Mouse (Mus musculus): ENCODE data around the gene Cux1.

Cux1 gene

GRCm38 (mm10) chr5:136567176-136568025 lies at the start of gene Cux1:
Gene Cux1, minus strand, starts transcription at chr5:136567490.
- DNase-seq = peak; percentile 85

DNA sequence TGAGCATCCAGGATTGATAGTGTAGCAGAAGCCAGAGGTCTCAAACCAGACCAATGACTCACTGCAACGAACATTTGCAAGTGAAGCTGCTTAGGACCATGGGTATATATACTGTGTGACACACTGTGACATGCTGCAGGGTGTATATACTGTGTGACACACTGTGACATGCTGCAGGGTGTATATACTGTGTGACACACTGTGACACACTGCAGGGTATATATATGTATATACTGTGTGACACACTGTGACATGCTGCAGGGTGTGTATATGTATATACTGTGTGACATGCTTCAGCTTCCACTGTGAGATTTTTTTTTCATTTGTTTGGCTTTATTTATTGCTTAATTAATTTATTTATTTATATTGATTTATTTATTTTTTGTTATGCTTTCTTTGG lies 45.1 kb upstream of the Cux1 start:
- no peak for DNase-seq

DNA sequence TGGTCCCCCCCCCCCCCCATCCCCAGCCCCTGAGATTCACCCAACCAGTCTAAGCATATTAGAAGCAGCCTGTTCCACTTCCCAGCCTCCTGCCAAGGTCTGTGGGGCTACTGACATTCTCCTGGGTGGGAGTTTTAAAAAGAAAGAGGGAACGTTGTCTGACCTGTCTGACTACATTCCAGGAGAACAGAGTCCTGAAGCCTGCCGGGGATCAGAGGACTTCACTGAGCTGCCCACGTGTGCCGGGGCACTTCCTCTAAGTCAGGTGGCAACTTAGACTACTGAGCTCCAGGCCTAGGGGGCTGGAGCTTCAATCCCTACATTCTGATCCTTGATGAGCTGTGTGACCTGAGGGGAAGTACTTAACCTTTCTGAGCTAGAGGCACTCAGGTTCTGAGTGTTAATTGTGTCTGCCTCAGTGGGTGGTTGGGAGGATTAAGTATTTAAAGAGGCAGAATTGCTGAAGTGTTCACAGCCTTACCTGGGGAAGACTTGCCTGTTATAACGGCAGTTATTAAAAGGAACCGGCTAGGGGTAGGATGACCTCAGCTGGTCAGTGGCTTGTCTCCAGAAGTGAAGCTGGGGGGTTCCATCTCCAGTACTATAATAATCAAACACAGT lies 41.6 kb upstream of the Cux1 start:
- no peak for DNase-seq

- no peak for DNase-seq
Measured at GRCm38 (mm10) chr5:136605144-136605543, 37.9 kb upstream of the Cux1 start.

DNA sequence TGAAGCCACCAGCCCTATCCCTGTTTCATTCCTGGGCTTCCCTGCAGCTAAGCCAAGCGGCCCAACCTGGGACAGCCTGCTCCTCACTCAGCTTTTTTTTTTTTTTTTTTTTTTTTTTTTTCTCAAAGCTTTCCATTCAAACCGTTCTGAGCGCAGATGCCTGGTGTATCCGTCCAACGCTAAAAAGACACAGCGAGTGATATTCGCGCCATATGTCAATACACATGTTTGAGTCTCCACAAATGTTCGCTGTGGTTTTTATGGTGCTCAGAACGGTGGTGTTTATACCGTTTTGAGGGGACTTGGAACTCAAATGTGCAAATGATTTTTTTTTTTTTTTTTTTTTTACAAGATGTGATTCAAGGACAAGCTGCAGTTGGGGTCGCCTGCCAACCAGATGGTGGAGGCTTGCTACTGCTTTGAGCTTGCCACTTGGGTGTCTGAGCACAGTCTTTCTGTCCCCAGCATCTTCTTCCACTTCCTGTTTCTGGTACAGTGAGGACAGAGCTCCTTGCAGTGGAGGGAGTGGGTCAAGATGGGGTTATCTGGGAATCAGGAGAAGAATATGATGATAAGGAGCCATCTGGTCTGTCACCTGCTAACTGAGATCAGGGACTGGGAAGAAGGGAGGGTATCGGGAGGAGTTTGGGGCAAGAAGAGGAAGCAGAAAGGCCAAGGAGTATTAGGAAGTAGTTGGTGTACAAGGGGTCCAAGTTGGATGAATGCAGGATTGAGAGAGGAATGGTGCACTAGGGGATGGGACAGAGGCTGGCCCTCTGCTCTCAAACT lies 36.1 kb upstream of the Cux1 start:
- DNase-seq = peak; percentile 28

- no peak for DNase-seq
Measured at GRCm38 (mm10) chr5:136600511-136600910, 33.2 kb upstream of the Cux1 start.

DNA sequence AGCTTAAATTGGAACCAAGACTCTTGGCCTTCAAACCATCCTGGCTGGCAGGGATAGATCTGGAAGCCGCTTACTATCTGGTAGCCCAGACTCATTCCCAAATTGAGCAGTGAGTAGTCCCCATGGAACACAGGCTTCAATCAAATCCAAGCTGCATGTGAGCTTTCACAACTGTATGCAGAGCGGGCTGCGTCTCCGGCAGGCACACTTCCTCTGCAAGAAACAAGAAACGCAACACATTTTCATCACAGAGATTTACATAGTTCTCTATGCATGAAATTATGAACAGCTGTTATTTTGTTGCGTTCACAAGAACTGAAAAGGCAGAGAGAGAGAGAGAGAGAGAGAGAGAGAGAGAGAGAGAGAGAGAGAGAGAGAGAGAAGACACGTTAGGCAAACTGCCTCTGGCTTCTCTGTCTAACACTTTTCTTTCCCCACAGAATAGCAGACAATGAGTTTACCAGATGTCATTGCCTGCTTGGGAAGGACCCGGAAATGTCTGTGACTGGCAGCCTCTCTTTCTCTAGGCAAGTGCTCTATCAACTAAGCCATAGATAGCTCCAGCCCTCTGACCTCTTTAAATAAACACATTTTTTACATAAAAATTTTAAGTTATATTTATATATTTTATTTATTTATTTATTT lies 27.7 kb upstream of the Cux1 start:
- DNase-seq = no peak

GRCm38 (mm10) chr5:136591816-136592499 lies 24.7 kb upstream of the Cux1 start:
- DNase-seq = no peak

DNA sequence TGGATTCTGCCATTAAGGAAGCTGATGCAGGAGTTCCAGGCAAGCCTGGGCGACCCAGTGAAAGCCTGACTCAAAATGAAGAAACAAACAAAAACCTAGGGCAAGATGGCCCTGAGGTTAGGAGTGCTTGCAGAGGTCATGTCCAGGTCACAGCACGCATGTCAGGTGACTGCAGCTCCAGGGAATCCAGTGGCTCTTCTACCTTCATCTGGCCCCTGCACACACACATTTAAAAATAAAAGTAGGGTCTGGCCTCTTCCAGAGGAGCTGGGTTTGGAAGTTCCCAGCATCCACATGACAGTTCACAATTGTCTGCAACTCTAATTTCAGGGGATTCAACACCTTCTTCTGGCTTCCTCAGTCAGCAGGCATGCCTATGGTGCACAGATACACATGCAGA lies 21.7 kb upstream of the Cux1 start:
- no peak for DNase-seq

DNA sequence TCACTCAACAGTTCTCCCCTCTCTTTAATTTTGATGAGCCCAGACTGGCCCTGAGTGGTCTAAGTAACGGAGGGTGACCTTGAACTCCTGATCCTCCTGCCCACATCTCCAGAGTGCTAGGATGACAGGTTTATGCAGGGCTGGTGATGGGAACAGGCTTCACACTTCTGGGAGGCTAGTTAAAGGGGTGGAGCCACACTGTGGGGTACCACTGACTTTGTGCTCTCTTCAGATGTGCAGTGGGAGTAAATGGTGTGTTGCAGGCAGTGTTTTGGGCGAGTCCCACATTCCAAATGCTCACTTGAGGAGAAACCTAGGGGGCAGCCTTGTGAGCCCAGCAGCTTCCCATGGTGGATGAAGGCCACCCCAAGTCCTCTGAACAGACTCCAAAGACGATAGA lies 21.2 kb upstream of the Cux1 start:
- no peak for DNase-seq

DNA sequence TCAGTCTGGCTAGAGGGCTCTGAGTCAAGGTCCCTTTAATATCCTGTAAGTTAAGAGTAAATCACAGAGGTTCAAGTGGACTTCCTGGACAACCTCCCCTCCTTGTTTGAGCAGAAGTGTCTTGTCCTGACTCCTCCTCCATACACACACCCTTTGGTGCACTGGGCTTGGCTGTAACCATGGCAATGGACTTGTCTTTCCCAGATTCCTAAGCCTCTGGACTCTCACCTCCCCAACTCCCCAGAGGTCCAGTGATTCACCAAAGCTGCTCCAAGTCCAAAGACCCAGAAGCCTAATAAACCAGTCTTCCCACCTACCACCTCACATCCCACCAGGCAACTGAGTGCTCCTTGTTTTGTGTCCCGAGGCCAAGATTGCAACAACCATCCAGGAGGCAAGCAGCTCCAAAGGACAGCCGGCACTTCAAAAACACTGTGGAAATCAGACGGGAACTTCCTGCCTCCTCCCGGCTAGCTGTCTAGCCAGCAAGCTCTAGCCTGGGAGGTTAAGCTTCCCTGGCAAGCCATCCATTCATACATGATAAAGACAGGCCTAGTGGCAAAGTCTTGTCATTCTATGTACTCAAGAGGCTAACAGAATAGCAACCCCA lies 17.5 kb upstream of the Cux1 start:
- DNase-seq = no peak

DNA sequence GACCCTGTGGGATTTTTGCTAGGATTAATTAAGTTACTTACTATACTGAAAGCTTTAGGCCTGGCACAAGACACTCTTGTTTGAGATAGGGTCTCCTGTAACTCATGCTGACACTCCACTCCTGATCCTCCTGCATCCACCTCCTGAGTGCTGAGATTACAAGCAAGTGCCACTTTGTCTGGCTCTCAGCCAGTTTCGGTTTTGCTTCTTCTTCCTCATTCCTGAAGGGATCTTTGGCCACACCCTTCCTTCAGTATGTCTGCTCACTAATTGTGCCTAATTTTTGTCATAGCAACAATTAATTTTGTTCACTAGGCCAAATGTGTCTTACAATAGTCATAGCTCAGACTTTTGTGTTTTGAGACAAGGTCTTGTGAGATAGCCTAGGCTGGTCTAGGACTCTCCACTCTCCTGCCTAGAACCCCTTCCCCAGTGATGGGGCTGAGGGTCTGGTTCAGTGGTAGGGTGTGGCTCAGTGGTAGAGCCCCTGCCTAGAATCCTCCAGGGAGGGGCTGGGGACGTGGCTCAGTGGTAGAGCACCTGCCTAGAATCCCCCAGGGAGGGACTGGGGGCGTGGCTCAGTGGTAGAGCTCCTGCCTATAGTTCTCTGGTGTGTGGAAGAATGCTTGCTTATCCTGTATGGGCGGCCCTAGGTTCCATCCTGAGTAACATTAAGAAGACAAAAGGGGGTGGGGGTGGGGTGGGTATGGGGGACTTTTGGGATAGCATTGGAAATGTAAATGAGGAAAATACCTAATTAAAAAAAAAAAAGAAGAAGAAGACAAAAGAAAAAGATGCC lies 16.6 kb upstream of the Cux1 start:
- no peak for DNase-seq

DNA sequence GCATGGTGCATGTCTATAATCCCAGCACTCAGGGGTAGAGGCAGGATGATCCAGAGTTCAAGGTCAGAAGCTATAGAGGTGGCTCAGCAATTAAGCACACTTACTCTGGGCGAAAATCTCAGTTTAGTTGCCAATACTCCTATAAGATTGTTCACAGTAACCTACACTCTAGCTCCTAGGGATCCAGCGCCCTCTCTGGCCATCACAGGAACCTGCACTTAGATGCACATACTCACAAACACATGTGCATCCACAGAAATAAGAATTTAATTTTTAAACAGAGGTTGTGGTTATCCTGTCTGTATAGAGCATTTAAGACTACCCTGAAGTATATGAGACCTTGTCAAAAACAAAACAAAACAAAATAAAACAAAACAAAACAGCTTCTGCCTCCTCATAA lies 16.0 kb upstream of the Cux1 start:
- DNase-seq = no peak

- no peak for DNase-seq
Measured at GRCm38 (mm10) chr5:136582201-136582600, 14.9 kb upstream of the Cux1 start.

GRCm38 (mm10) chr5:136581625-136582024 lies 14.3 kb upstream of the Cux1 start:
- DNase-seq = no peak

DNA sequence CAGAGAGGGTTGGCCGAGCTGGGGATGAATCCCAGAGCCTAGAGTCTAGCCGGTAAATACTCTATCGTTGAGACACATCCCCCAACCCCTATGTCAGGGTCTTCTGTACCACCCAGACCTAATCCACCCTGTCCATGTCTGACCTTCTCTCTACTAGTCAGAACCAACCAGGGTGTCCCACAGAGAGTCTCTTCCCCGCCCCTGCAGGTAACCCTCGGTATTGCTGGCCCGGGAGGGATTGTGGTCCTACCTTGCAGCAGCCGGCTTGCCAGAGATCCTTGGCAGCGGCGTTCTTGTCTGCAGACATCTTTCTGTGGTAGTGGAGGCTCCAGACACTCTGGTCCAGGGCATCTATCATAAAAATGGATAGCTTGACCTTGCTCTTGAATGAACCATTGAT lies 13.9 kb upstream of the Cux1 start:
- DNase-seq = peak; percentile 19

- no peak for DNase-seq
Measured at GRCm38 (mm10) chr5:136578201-136578600, 10.9 kb upstream of the Cux1 start.

GRCm38 (mm10) chr5:136570171-136570570 lies 2.9 kb upstream of the Cux1 start:
- DNase-seq = no peak

GRCm38 (mm10) chr5:136568776-136569175 lies 1.5 kb upstream of the Cux1 start:
- peak; percentile 72 for DNase-seq

- DNase-seq = peak; percentile 14
Measured at GRCm38 (mm10) chr5:136568026-136568765, 906 bp upstream of the Cux1 start.

- DNase-seq = no peak
Measured at GRCm38 (mm10) chr5:136566812-136567175, 496 bp downstream of the Cux1 start.
